Mouse (Mus musculus) hindbrain, embryonic 16.5 days (tissue): ENCODE measurements around the gene Tap2. TPM values are rescaled to one million over a fixed set of nuclear protein-coding genes. Genes with fewer than 3 reads are reported as not detected.

Source experiments
- ATAC-seq: fragments of 200-750 bp; cut with Nextera tagmentation; 2 replicates; pipeline ENCODE4 v1.8.0; 2017; ENCODE audit warnings: moderate TSS enrichment, moderate library complexity
- H3K27ac ChIP-seq: fragments of 300-500 bp; sonication (generic); 2 replicates; pipeline ENCODE4 v1.5.1; 2014; ENCODE audit warnings: low read depth, mild to moderate bottlenecking, control low read depth, low read length, moderate library complexity
- H3K27me3 ChIP-seq: fragments of 300-500 bp; sonication (generic); replicated peaks from 2 replicates; pipeline ENCODE4 v1.6.1; 2014; ENCODE audit warnings: low read length; ENCODE audit not compliant: control insufficient read depth, insufficient read depth
- H3K36me3 ChIP-seq: fragments of 300-500 bp; sonication (generic); 2 replicates; pipeline ENCODE4 v1.6.1; 2014; ENCODE audit warnings: mild to moderate bottlenecking, low read length, moderate library complexity, mixed read lengths; ENCODE audit not compliant: control insufficient read depth, insufficient read depth
- H3K4me1 ChIP-seq: fragments of 300-500 bp; sonication (generic); 2 replicates; pipeline ENCODE4 v1.6.1; 2014; ENCODE audit warnings: low read depth, low read length; ENCODE audit not compliant: control insufficient read depth, insufficient read depth
- H3K4me2 ChIP-seq: fragments of 300-500 bp; sonication (generic); 2 replicates; pipeline ENCODE4 v1.6.1; 2014; ENCODE audit warnings: mild to moderate bottlenecking, low read length, control low read depth, moderate library complexity
- H3K4me3 ChIP-seq: fragments of 300-500 bp; sonication (generic); 2 replicates; pipeline ENCODE4 v1.5.1; 2014; ENCODE audit warnings: mild to moderate bottlenecking, low read length, control low read depth, moderate library complexity
- H3K9ac ChIP-seq: fragments of 300-500 bp; sonication (generic); 2 replicates; pipeline ENCODE4 v1.6.1; 2014; ENCODE audit warnings: low read depth, mild to moderate bottlenecking, control low read depth, low read length, moderate library complexity
- H3K9me3 ChIP-seq: fragments of 300-500 bp; sonication (generic); 2 replicates; pipeline ENCODE4 v1.6.1; 2014; ENCODE audit warnings: mild to moderate bottlenecking, low read length, moderate library complexity; ENCODE audit not compliant: control insufficient read depth
- WGBS: fragments of 180-500 bp; shearing (Covaris S2); extraction: QIAGEN DNeasy Blood & Tissue Kit; methylation state at CpG from one replicate; pipeline ENCODE4 v1.1.7; 2014; 5-methylcytosine and 5-hydroxymethylcytosine counted together
- polyA plus RNA-seq: library from polyadenylated mRNA; unstranded; fragments of >200 nt; fragmentation: Nextera tagmentation; extraction: Ambion mirVana; gene quantifications from 2 replicates; pipeline ENCODE4 v1.2.1, GENCODE M21; 2015

Tap2 gene
- polyA plus RNA-seq, 1 experiment from 2014 or later = 2.9 TPM

GRCm38 (mm10) chr17:34188986-34189385 lies 14.3 kb upstream of the Tap2 start:
- 80% methylated on average over 6 of the region's 6 CpGs for WGBS
- Histone ChIP-seq H3K27me3 (peaks cover 48% of the 10 kb centered on the region), H3K9me3 (no peaks in the 10 kb centered on the region), H3K9ac (no peak overlapping the region), H3K4me3 (no peak overlapping the region), H3K4me2 (no peak overlapping the region), H3K4me1 (peaks cover 12% of the 10 kb centered on the region), H3K36me3 (no peaks in the 10 kb centered on the region), H3K27ac (no peak overlapping the region)
- ATAC-seq = no peak

GRCm38 (mm10) chr17:34192852-34193251 lies 10.5 kb upstream of the Tap2 start:
- ATAC-seq = no peak
- WGBS = 28% methylated on average over 16 of the region's 16 CpGs
- no peak overlapping the region for H3K27ac ChIP-seq
- peaks cover 60% of the 10 kb centered on the region for H3K27me3 ChIP-seq
- no peak overlapping the region for H3K4me2 ChIP-seq
- H3K4me1 ChIP-seq = peaks cover 8% of the 10 kb centered on the region
- H3K4me3 ChIP-seq = no peak overlapping the region
- H3K9me3 ChIP-seq = no peaks in the 10 kb centered on the region
- H3K9ac ChIP-seq = no peak overlapping the region
- H3K36me3 ChIP-seq = no peaks in the 10 kb centered on the region

- WGBS = 56% methylated on average over 8 of the region's 8 CpGs
- Histone ChIP-seq H3K27me3 (peaks cover 62% of the 10 kb centered on the region), H3K4me2 (no peak overlapping the region), H3K4me3 (no peak overlapping the region), H3K9me3 (no peaks in the 10 kb centered on the region), H3K27ac (no peak overlapping the region), H3K4me1 (peaks cover 8% of the 10 kb centered on the region), H3K9ac (no peak overlapping the region), H3K36me3 (no peaks in the 10 kb centered on the region)
- no peak for ATAC-seq
Observed at GRCm38 (mm10) chr17:34193468-34193867, 9.9 kb upstream of the Tap2 start.

- no peak for ATAC-seq
Observed at GRCm38 (mm10) chr17:34194723-34195122, 8.6 kb upstream of the Tap2 start.

GRCm38 (mm10) chr17:34196491-34196890 lies 6.8 kb upstream of the Tap2 start:
- Histone ChIP-seq H3K9ac (no peak overlapping the region), H3K27ac (no peak overlapping the region), H3K9me3 (no peaks in the 10 kb centered on the region), H3K36me3 (no peaks in the 10 kb centered on the region), H3K27me3 (peaks cover 58% of the 10 kb centered on the region), H3K4me3 (no peak overlapping the region), H3K4me2 (no peak overlapping the region), H3K4me1 (peaks cover 8% of the 10 kb centered on the region)
- ATAC-seq = no peak
- 41% methylated on average over 12 of the region's 12 CpGs for WGBS

More at GRCm38 (mm10) chr17:34194723-34195122, 8.6 kb upstream of the Tap2 start:
- Histone ChIP-seq H3K4me1 (peaks cover 8% of the 10 kb centered on the region), H3K4me2 (no peak overlapping the region), H3K27ac (no peak overlapping the region), H3K36me3 (no peaks in the 10 kb centered on the region), H3K9ac (no peak overlapping the region), H3K9me3 (no peaks in the 10 kb centered on the region), H3K4me3 (no peak overlapping the region), H3K27me3 (peaks cover 63% of the 10 kb centered on the region)
- WGBS = 98% methylated on average over 4 of the region's 4 CpGs

- Histone ChIP-seq H3K9ac (peak within 1 kb of the TSS; percentile 60), H3K27me3 (peaks cover 55% of the 10 kb centered on the region), H3K4me2 (peak within 1 kb of the TSS; percentile 88), H3K36me3 (no peaks in the 10 kb centered on the region), H3K27ac (no peak within 1 kb of the TSS), H3K9me3 (no peaks in the 10 kb centered on the region), H3K4me1 (peaks cover 8% of the 10 kb centered on the region), H3K4me3 (peak within 1 kb of the TSS; percentile 48)
- 5% methylated on average over 41 of the region's 41 CpGs for WGBS
- peak; percentile 88 for ATAC-seq
Observed at GRCm38 (mm10) chr17:34196941-34197894, 6.1 kb upstream of the Tap2 start, which contains the start of gene Psmb8. Gene Psmb8, plus strand, starts transcription at chr17:34197721.

- peak overlapping the region; percentile 54 for H3K9ac ChIP-seq
- H3K36me3 ChIP-seq = no peaks in the 10 kb centered on the region
- H3K4me3 ChIP-seq = peak overlapping the region; percentile 48
- H3K4me2 ChIP-seq = peak overlapping the region; percentile 88
- peaks cover 8% of the 10 kb centered on the region for H3K4me1 ChIP-seq
- H3K9me3 ChIP-seq = no peaks in the 10 kb centered on the region
- WGBS = 4% methylated on average over 32 of the region's 32 CpGs
- peak; percentile 28 for ATAC-seq
- H3K27ac ChIP-seq = no peak overlapping the region
- H3K27me3 ChIP-seq = peaks cover 52% of the 10 kb centered on the region
Observed at GRCm38 (mm10) chr17:34197904-34198520, 5.3 kb upstream of the Tap2 start.

GRCm38 (mm10) chr17:34198521-34198912 lies 4.8 kb upstream of the Tap2 start:
- WGBS = 14% methylated on average over 11 of the region's 11 CpGs
- peaks cover 52% of the 10 kb centered on the region for H3K27me3 ChIP-seq
- H3K9ac ChIP-seq = peak overlapping the region; percentile 54

GRCm38 (mm10) chr17:34199050-34199619 lies 4.2 kb upstream of the Tap2 start:
- Histone ChIP-seq H3K9me3 (no peaks in the 10 kb centered on the region), H3K9ac (no peak overlapping the region), H3K27me3 (peaks cover 51% of the 10 kb centered on the region), H3K4me2 (no peak overlapping the region), H3K4me1 (peaks cover 8% of the 10 kb centered on the region), H3K36me3 (no peaks in the 10 kb centered on the region), H3K27ac (no peak overlapping the region), H3K4me3 (no peak overlapping the region)
- no peak for ATAC-seq
- 72% methylated on average over 12 of the region's 12 CpGs for WGBS

More at GRCm38 (mm10) chr17:34198521-34198912, 4.8 kb upstream of the Tap2 start:
- Histone ChIP-seq H3K27ac (no peak overlapping the region), H3K4me3 (peak overlapping the region; percentile 48), H3K4me1 (peaks cover 8% of the 10 kb centered on the region), H3K36me3 (no peaks in the 10 kb centered on the region), H3K4me2 (peak overlapping the region; percentile 88), H3K9me3 (no peaks in the 10 kb centered on the region)
- ATAC-seq = no peak
